In genomic region chr3:69169796-69170195, GRCm38 (mm10) we compare ENCODE assay signal across 33 mouse cellular contexts. TPM values are rescaled to one million over a fixed set of nuclear protein-coding genes. Genes with fewer than 3 reads are reported as not detected.
DNase-seq lines count a peak whose midpoint lies in the region; ATAC-seq lines count a peak whose summit lies in the region.
"Had no signal": no experiment of that assay in that cellular context is flagged by ENCODE, and none has a peak within 500 bp of the region (broad histone marks: within the 10 kb centered on the region; RNA-seq: fewer than 3 reads in every experiment).

No protein-coding gene starts in this region.

- DNase-seq in 3134 (ENCODE audit: extremely low read depth, insufficient read length, low spot score), result peak; percentile 44
- peak; percentile 96 for DNase-seq in 3T3-L1 (ENCODE audit: low read depth, low spot score)
- peak; percentile 80 for DNase-seq in NIH3T3 (ENCODE audit: low read depth)
- no peak for DNase-seq in right cerebral cortex, postnatal 25 days
- no peak for DNase-seq in adrenal gland, postnatal 4 days (ENCODE audit: low spot score in 2 of 2)
- DNase-seq: adrenal gland, adult 8-10 months; adrenal gland, postnatal 14 days; adrenal gland, postnatal 36 days; cerebellum, adult 11 months; cerebellum, adult 18-20 months; cerebellum, adult 8-10 months; cerebellum, adult 9-11 months; cerebellum, postnatal 14 days; cerebellum, postnatal 36 days; embryo, embryonic 11 days had no signal

- H3K4me3 ChIP-seq in macrophage (ENCODE audit: inconsistent target), result no peak overlapping the region
- H3K4me3 ChIP-seq: embryonic facial prominence, embryonic 13.5 days; embryonic facial prominence, embryonic 15.5 days; erythroblast, embryonic 14.5 days; forebrain, embryonic 10.5 days; forebrain, embryonic 12.5 days had no signal

- no peaks in the 10 kb centered on the region for H3K79me2 ChIP-seq in macrophage (ENCODE audit: inconsistent target)

- WGBS in macrophage (ENCODE audit: missing documents), result 87% methylated on average over 5 of the region's 5 CpGs

- ATAC-seq in megakaryocyte, adult 5-6 weeks (ENCODE audit: poor library complexity, severe bottlenecking), result no peak
- ATAC-seq: activated CD4-positive, CD25-positive, alpha-beta regulatory T cell, adult 4 months; forebrain, embryonic 14.5 days; forebrain, embryonic 16.5 days had no signal

- H3K36me3 ChIP-seq in macrophage (ENCODE audit: inconsistent target), result no peaks in the 10 kb centered on the region
- H3K36me3 ChIP-seq: embryonic facial prominence, embryonic 13.5 days; embryonic facial prominence, embryonic 15.5 days; forebrain, embryonic 10.5 days; forebrain, embryonic 12.5 days had no signal

- peak overlapping the region; percentile 87 for H3K27ac ChIP-seq in macrophage
- H3K27ac ChIP-seq: embryonic facial prominence, embryonic 13.5 days; embryonic facial prominence, embryonic 15.5 days; forebrain, embryonic 10.5 days; forebrain, embryonic 12.5 days had no signal

RNA-seq across cellular contexts. Expression of gene Kpna4, which starts 42.9 kb away (rescaled TPM):
- total RNA-seq in macrophage (2018; cell fraction: chromatin; rRNA removed), result 100 to 1,000 TPM in 12 of 26 experiments, 10 to 100 TPM in 14; 64.4 to 136 (median 99.1) TPM
- total RNA-seq in macrophage (2018; cell fraction: cytosol; rRNA removed), result 10 to 100 TPM; 48.3 to 97.0 (median 60.5) TPM
- total RNA-seq in macrophage (2018; cell fraction: nucleus; rRNA removed), result 100 to 1,000 TPM in 4 of 26 experiments, 10 to 100 TPM in 22; 66.6 to 132 (median 82.4) TPM
- 59.1 to 89.1 TPM (median 64.7 TPM) in 3 replicates for polyA plus RNA-seq in macrophage (2018)
- 65.3 and 67.4 TPM in 2 replicates for total RNA-seq in megakaryocyte, adult 5-6 weeks (2015)
- total RNA-seq in megakaryocyte, adult 5-6 weeks (2017), result 49.2 and 50.2 TPM in 2 replicates
- 10 to 100 TPM; 50.0 to 54.8 TPM for total RNA-seq in adrenal gland, postnatal 4 days (2021)

RNA-seq across cellular contexts. Expression of gene Arl14, which starts 52.4 kb away (rescaled TPM):
- total RNA-seq in macrophage (2018; cell fraction: chromatin; rRNA removed), result not detected
- total RNA-seq in macrophage (2018; cell fraction: cytosol; rRNA removed), result not detected
- under 1 TPM in 1 of 26 experiments, not detected in 25; 0.54 TPM for total RNA-seq in macrophage (2018; cell fraction: nucleus; rRNA removed)
- not detected in 3 replicates for polyA plus RNA-seq in macrophage (2018)
- total RNA-seq in megakaryocyte, adult 5-6 weeks (2015), result 0.41 TPM in 1 of 2 replicates, not detected in the other
- not detected in 2 replicates for total RNA-seq in megakaryocyte, adult 5-6 weeks (2017)
- not detected for total RNA-seq in adrenal gland, postnatal 4 days (2021)
- total RNA-seq: adrenal gland, adult 18-20 months; adrenal gland, adult 8-10 months; adrenal gland, postnatal 14 days; adrenal gland, postnatal 36 days; common myeloid progenitor, adult 5-6 weeks; ES-E14; MEL had no signal
- polyA plus RNA-seq: activated CD4-positive, CD25-positive, alpha-beta regulatory T cell, adult 4 months; brain, embryonic 14.5 days; C2C12; embryonic facial prominence, embryonic 11.5 days; embryonic facial prominence, embryonic 13.5 days; erythroblast, embryonic 14.5 days; forebrain, embryonic 10.5 days; forebrain, embryonic 12.5 days; forebrain, embryonic 14.5 days; forebrain, embryonic 16.5 days; frontal cortex, adult 2 months had no signal

Comparison
In these comparisons a context has a peak if more than half of its experiments do, and no peak if none do; other contexts are left out.
1. DNase-seq: peak in 3134 (single experiment), 3T3-L1 (single experiment) and NIH3T3 (single experiment); none in right cerebral cortex, postnatal 25 days (single experiment) and adrenal gland, postnatal 4 days (0 of 2).